Mouse (Mus musculus): ENCODE measurements around the gene Tspo. TPM values are rescaled to one million over a fixed set of nuclear protein-coding genes. Genes with fewer than 3 reads are reported as not detected.

Tspo gene
- 10 to 100 TPM; 65.3 to 68.6 TPM for total RNA-seq (2023)

DNA sequence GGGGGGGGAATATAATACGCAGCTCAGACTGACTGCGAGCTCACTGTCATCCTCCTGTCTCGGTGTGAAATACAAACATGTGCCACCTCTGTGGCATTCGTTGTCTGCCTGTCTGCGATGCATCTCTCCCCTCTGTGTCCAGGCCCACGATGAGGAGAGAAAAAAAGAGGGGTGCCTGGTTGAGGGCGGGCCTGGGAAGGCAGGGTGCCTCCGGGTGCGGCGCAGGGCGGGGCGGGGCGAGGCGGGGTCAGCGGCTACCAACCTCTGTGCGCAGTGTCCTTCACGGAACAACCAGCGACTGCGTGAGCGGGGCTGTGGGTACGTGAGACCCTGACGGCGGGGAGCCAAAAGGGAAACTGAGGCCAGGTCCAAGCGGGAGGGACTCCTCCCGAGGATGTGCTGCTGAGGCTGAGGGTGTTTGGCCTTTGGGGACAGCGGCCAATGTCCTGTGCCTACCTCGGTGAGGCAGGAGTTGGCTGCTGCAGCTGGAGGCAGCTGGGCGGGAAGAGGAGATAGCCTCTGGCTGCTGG, at the start of gene Tspo, which contains the start of gene Mcat:
TSS of gene Tspo (plus strand) at position 266 of the 530 bp plus-strand sequence.
TSS of gene Mcat (minus strand) at position 461 of the 530 bp plus-strand sequence.

DNA sequence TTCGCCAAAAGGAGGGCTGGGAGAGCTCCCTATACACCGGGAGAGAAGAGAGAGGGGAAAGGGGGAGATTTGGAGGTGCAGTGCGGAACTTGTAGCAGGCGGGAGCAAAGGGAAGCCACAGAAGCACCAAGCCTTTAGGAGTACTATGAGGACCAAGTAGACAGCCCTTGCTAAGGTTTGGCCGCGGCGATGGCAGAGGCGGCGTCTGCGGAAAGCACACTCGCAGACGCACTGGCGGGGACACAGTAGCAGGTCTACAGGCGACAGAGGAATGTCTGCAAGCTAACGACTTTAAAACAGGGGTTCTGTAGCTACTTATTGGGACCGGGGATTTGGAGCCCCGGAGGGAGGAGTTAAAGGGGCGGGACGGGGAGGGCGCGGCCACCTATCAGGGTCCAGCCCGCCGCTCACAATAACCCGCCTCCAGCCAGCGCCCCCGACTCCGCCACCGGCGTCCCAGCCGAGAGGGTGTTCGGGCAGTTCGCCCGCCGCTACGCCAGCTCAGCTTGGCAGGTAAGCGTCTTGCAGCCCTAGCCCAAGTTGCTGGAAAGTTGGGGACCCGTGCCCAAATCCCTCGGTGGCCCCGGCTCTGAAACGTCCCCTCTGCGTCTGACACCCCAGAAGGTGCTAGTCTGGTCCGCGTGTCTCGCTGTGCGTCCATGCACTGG, 36.8 kb upstream of the Tspo start, which contains the start of gene Bik:
TSS of gene Bik (plus strand) at position 439 of the 668 bp plus-strand sequence.

DNA sequence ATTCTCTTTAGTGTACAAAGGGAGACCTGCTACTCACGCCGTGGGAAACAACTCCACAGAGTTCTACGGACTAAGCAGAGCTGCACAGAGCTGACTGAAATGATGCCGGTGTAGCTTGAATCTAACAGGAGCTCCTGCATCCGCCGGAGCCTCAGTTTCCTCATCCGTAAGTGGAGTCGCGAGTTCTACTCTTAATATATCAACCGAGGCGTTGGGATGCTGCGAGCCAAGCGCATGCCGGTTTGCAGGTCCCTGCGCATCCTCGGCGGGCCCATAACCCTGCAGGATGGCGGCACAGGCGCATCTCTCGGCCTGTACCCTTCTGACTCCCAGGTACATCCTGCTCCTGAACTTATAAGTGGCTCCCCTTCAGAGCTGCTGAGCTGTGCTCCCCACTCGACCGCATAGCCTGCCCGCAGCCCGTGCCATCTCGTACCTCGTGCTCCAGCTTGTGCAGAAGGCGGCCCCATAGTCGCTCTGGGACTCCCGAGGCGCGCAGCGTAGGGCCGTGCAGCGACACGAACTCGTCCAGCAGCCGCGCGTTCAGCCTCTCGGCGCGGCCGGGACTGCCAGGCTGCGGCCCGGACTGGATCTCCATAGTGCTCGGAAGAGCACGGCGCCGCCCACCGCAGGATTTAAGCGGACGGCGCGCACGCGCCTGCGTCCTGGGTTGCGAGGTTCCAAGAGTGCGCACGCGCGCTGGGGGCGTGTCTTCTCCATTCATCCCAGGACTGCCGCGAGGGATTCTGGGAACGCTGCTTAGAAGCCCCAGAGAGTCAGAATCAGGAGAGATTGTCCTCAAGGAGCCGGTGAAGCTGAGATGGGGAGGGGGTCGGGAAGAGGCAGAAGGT, 31.3 kb downstream of the Tspo start, which contains the start of gene Ttll12:
TSS of gene Ttll12 (minus strand) at position 645 of the 851 bp plus-strand sequence.

Other genes starting within 250 kb of the Tspo start
- gene Arfgap3, start 213.3 kb upstream of the Tspo start, total RNA-seq (2023) = 10 to 100 TPM; 13.3 to 13.5 TPM
- gene Pacsin2, start 99.0 kb upstream of the Tspo start, total RNA-seq (2023) = 10 to 100 TPM; 63.7 to 71.2 TPM
- 1 to 10 TPM; 7.1 to 8.5 TPM for gene Ttll1, start 52.7 kb upstream of the Tspo start, total RNA-seq (2023)
- not detected for gene Bik, start 36.7 kb upstream of the Tspo start, total RNA-seq (2023)
- gene Mcat, start 195 bp downstream of the Tspo start, total RNA-seq (2023) = 10 to 100 TPM; 24.8 to 25.0 TPM
- gene Ttll12, start 31.6 kb downstream of the Tspo start, total RNA-seq (2023) = 1 to 10 TPM; 7.4 to 8.2 TPM
- not detected for gene Scube1, start 161.4 kb downstream of the Tspo start, total RNA-seq (2023)
- not detected for gene Mpped1, start 215.9 kb downstream of the Tspo start, total RNA-seq (2023)